Mouse (Mus musculus): ENCODE data around the gene Srms.

GRCm38 (mm10) chr2:181249217-181249616 lies 36.2 kb upstream of the Srms start:
- TF ChIP-seq POLR2A (IDR thresholded peaks at IDR 0.05; ENCODE audit: borderline replicate concordance, extremely low read depth, low read depth, low read length) (no peak), CTCF (IDR thresholded peaks at IDR 0.05; ENCODE audit: insufficient read depth, low read length) (no peak)
